Mouse (Mus musculus) effector memory CD4-positive, alpha-beta T cell, adult 5 months (primary cell): Measurements from ENCODE around the gene Ranbp17. TPM values are rescaled to one million over a fixed set of nuclear protein-coding genes. Genes with fewer than 3 reads are reported as not detected.

Experiments used
- polyA plus RNA-seq: library from polyadenylated mRNA; unstranded; fragments of 100-300 nt; shearing (Covaris generic); gene quantifications from one replicate; pipeline ENCODE4 v1.2.1, GENCODE M21; 2017

Ranbp17 gene
- polyA plus RNA-seq, result 0.54 TPM

DNA sequence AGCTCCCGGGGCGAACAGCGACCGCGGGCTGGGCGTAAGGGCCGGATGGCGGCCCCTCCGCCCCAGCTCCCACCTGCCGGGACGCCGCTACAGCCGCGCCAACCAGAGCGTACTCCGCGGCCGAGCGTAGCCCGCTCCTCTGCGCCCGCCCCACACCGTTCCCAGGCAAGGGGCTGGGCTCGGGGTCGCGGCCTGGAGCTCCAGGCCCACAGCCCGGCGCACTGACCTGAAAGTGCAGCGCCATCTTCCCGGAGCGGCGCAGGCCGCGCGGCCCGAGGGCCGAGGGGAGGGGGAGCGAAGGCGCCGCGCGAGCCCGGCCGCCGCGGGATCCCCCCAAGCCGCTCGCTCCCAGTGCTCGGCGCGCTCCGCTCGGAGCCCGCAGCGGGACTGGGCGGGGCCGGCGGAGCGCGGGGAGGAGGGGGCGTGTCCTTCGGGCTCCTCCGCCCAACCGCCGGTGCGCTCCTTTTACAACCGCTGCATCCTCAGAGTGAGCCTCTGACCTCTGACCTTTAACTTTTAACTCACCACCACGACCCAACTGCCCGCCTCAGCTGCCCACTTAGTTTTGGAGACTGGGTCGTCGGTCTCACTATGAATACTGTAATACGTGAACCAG is at the start of gene Ranbp17:
Gene Ranbp17 (minus strand): TSS at position 371 of the 616 bp plus-strand sequence.

DNA sequence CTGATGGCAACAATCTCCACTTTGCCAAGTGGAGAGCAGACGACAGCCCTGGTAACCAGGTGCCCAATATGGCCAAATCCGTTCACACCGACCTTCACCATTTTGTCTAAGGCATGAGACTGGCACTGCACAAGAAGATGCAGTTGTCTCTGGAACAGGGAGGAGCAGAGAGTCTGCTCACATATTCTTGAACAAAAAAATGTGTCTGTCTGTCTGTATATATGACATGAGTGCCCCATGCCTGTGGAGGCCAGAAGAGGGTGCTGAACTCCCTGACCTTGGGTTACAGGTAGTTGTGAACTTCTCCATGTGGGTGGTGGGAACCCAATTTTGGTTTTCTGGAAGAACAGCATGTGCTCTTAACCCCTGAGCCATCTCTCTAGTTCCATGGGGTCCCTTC is 236.9 kb downstream of the Ranbp17 start, which contains the start of gene Gm12117:
Gene Gm12117 (minus strand): TSS at position 101 of the 400 bp plus-strand sequence.

DNA sequence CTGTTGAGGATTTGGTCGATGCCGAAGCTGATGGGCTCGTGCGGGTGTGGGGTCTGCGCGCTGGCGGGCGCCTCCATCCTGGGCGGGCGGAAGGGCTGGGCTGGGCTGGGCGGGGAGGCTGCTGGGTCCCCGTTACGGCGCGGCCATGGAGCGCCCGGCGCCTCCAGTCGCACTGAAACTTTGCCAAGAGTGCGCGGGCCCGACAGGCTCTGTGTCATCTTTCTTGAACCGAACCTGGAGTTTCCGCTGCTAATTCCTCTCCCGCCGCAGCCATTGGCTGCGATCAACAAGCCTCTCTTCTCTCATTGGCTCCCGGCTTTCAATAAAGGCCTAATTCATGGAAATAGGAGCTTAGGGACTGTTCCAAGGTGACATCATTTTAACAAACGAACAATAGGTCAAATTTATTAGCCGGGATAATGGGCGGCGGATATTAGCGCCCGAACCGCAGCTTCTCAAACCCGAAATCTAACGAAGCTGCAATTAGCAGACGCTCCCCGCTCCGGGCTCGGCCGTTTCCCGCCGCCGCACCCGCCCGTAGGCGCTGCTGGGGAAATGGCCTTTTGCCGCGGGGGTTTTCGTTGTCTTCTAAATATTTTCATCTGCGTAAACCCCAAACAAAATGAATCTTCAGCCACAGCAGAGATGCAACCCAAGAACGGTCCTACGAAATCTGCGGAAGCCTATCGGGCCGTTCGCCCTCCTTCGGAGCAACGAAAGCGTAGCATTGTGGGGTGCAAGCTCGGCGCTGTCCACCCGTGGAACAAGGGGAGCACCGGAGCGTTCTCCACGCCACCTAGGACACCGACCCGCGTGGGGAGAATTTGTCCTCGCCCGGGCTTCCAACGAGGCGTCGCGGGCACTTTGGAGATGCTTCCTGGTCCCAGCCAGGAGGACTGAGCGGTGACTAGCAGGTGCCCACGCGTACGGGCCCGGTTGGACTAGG is 309.9 kb downstream of the Ranbp17 start, which contains the start of gene Tlx3:
Gene Tlx3 (minus strand): TSS at position 207 of the 946 bp plus-strand sequence.

DNA sequence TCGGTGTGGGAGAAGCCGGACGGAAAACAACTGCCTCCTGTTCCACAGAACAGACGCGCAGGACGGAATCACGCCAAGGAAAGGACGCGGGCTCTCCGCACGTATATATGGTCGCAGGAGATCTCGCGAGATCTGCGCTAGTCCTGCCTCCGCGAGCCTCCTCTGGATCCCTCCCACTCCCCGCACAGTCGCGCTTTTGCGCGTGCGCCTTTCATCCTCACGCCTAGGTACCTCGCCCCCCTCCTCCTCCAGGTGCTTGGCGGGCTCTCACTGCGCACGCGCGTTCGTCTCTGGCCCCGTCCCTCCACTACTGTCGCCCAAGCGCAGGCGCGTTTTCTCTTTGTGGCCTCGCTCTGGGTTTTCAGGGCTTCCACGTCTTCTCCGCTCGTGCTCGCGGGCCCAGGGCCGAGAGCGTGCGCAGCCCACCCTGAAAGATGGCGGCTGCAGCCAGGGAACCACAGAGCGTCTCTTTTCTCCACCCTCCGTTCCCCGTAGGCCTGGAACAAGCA is 350.5 kb downstream of the Ranbp17 start, which contains the start of gene Npm1:
Gene Npm1 (minus strand): TSS at position 209 of the 509 bp plus-strand sequence.

Other genes starting within 250 kb of the Ranbp17 start
- gene Gm12117, start 237.0 kb downstream of the Ranbp17 start, polyA plus RNA-seq, result not detected
- not detected for gene Gabrp, start 65.2 kb upstream of the Ranbp17 start, polyA plus RNA-seq
- not detected for gene D130052B06Rik, start 85.6 kb upstream of the Ranbp17 start, polyA plus RNA-seq